Mouse (Mus musculus) natural killer cell, adult 2 months (primary cell): Measurements from ENCODE around the gene Irs3.

Source experiments
- DNase-seq, 2 experiments: peaks; one replicate each; pipeline ENCODE4 v3.0.0; 2022; ENCODE audit warnings: low spot score in 2 of 2

Gene Irs3

GRCm38 (mm10) chr5:137656977-137657376 lies 11.5 kb upstream of the Irs3 start:
- peak; percentile 41 to 57 for DNase-seq

- peak in 1 of 2 experiments; percentile 23 for DNase-seq
Observed at GRCm38 (mm10) chr5:137654746-137655145, 9.2 kb upstream of the Irs3 start.

- no peak for DNase-seq
Observed at GRCm38 (mm10) chr5:137653366-137653765, 7.9 kb upstream of the Irs3 start.

GRCm38 (mm10) chr5:137652474-137652873 lies 7.0 kb upstream of the Irs3 start:
- DNase-seq, result peak; percentile 25 to 46

GRCm38 (mm10) chr5:137649669-137650571 lies 4.4 kb upstream of the Irs3 start:
- DNase-seq, result no peak

GRCm38 (mm10) chr5:137649251-137649650 lies 3.7 kb upstream of the Irs3 start:
- no peak for DNase-seq

GRCm38 (mm10) chr5:137647827-137648601 lies 2.5 kb upstream of the Irs3 start:
- DNase-seq, result no peak

- DNase-seq, result peak; percentile 24 to 58
Observed at GRCm38 (mm10) chr5:137645091-137645651, 343 bp downstream of the Irs3 start.

- DNase-seq, result no peak
Observed at GRCm38 (mm10) chr5:137644484-137644883, 1.0 kb downstream of the Irs3 start.

GRCm38 (mm10) chr5:137642886-137643285 lies 2.6 kb downstream of the Irs3 start:
- DNase-seq, result no peak

GRCm38 (mm10) chr5:137641054-137641453 lies 4.5 kb downstream of the Irs3 start, which contains the start of gene Sap25:
Sap25 (plus strand) TSS chr5:137641334.
- DNase-seq, result peak; percentile 18 to 29

- DNase-seq, result no peak
Observed at GRCm38 (mm10) chr5:137639472-137639871, 6.0 kb downstream of the Irs3 start.

GRCm38 (mm10) chr5:137633397-137634084 lies 12.0 kb downstream of the Irs3 start:
- no peak for DNase-seq

GRCm38 (mm10) chr5:137631591-137631990 lies 13.9 kb downstream of the Irs3 start:
- DNase-seq, result peak; percentile 61 to 78

- DNase-seq, result peak; percentile 81 to 82
Observed at GRCm38 (mm10) chr5:137631171-137631570, 14.3 kb downstream of the Irs3 start.

GRCm38 (mm10) chr5:137630602-137631001 lies 14.9 kb downstream of the Irs3 start:
- peak; percentile 15 to 18 for DNase-seq

GRCm38 (mm10) chr5:137629906-137630545 lies 15.5 kb downstream of the Irs3 start:
- DNase-seq, result peak; percentile 23 to 28

GRCm38 (mm10) chr5:137629306-137629721 lies 16.2 kb downstream of the Irs3 start:
- no peak for DNase-seq

- peak; percentile 99 to 100 for DNase-seq
Observed at GRCm38 (mm10) chr5:137628498-137629305, 16.8 kb downstream of the Irs3 start, which contains the start of the genes Fbxo24, Lrch4 and Gm20605. Fbxo24 (minus strand) TSS chr5:137629002. Lrch4 (plus strand) TSS chr5:137629121. Gm20605 (plus strand) TSS chr5:137629175.

GRCm38 (mm10) chr5:137627991-137628390 lies 17.5 kb downstream of the Irs3 start:
- DNase-seq, result peak in 1 of 2 experiments; percentile 10
